Mouse (Mus musculus) heart, adult 2 months (tissue): ENCODE results near the gene Camsap3.

Experiments
- CTCF ChIP-seq: fragments of 200-600 bp; IDR thresholded peaks from 2 replicates; pipeline ENCODE4 v1.8.1; 2022; ENCODE audit warnings: antibody characterized with exemption, mild to moderate bottlenecking, moderate library complexity
- EP300 ChIP-seq: fragments of 200-500 bp; IDR thresholded peaks from 2 replicates; pipeline ENCODE4 v1.6.1; 2011; ENCODE audit warnings: low read depth, low read length, control low read depth; ENCODE audit not compliant: insufficient read depth
- POLR2A ChIP-seq: fragments of 200-500 bp; IDR thresholded peaks from 2 replicates; pipeline ENCODE4 v1.6.1; 2011; ENCODE audit warnings: mild to moderate bottlenecking, low read depth, low read length, control low read depth; ENCODE audit not compliant: insufficient read depth

- TF ChIP-seq CTCF (no peak), EP300 (no peak), POLR2A (no peak)
Observed at GRCm38 (mm10) chr8:3656725-3657381, 69.8 kb downstream of the Camsap3 start.
